Mouse (Mus musculus) left cerebral cortex, postnatal 25 days (tissue): ENCODE data around the gene Tns2. TPM values are rescaled to one million over a fixed set of nuclear protein-coding genes. Genes with fewer than 3 reads are reported as not detected.
"Not testable (repeated sequence)": the region's sequence is repeated elsewhere in the genome, so short reads cannot be mapped to it uniquely, and the experiment has no call there.

ENCODE experiments used
- DNase-seq, 2 experiments: peaks; one replicate each; pipeline ENCODE4 v3.0.0; 2022; ENCODE audit warnings: low spot score in 2 of 2, mixed read lengths in 1 of 2
- intact Hi-C: fragments of 180-260 bp; cut with DNase I; formaldehyde crosslinking; loops from one replicate; pipeline ENCODE4 v1.15.1; 2025
- total RNA-seq, 2 experiments: library from RNA; stranded (reverse); gene quantifications; 2 replicates each; pipeline ENCODE4 v1.2.3; 2021

The Tns2 gene
- total RNA-seq, 2 experiments from 2014 or later = 11.8 to 19.1 TPM

DNA sequence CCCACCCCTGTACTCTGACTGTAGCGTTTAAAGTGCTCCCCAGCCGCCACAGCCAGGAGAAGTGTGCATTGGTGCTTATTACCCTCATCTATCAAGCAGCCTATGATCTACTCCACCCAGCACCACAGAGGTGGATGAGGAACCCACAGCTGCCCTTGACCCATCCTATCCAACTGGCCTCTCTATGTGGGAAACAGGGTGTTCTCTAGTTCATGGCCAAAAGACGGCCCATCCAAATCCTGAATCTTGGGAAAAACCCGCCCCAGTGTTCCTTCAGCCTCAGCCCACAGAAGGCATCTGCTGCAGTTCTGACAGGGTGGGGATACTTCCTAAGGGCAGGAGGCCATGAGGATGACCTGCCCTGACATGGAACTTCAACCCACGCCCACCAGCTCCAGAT, 20.3 kb downstream of the Tns2 start:
- intact Hi-C loops = no loop called here
- DNase-seq = no peak

DNA sequence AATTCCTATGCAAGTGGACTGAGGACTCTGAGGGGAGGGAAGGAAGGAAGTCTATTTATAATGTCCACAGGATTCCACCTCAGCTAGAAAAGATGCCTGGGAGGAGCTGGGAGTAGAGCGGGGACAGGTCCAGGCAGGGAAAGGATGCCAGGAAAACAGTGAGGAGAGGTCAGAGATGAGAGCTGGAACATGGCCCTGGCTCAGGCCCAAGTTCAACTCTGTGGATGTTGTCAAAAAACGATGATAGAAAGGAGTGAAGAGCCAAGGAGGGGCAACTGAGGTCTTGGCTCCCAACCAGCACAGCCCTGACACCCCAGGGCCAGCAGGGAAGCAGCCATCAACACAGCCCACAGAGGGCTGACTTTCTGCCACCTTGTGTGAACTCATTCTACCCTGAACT, 26.1 kb downstream of the Tns2 start:
- intact Hi-C loops = no loop called here
- no peak for DNase-seq

DNA sequence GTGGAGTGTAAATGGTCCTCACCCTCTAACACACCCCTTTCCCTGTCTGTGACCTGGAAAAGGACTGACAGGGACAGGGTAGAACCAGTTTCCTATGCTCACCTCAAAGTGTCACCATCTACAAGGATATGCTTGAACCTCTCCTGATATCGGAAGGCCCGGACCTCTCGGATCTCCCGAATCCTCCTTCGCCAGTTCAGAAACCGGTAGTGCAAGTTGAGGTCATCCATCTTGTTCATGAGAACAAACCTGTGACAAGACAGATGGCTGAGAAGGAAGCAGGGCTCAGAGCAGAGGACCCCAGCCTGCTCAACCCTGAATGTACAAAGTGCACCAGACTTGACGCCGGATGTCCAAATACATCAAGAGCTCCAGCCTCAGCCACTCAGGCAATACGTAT, 33.1 kb downstream of the Tns2 start:
- intact Hi-C loops = no loop called here
- DNase-seq = no peak

DNA sequence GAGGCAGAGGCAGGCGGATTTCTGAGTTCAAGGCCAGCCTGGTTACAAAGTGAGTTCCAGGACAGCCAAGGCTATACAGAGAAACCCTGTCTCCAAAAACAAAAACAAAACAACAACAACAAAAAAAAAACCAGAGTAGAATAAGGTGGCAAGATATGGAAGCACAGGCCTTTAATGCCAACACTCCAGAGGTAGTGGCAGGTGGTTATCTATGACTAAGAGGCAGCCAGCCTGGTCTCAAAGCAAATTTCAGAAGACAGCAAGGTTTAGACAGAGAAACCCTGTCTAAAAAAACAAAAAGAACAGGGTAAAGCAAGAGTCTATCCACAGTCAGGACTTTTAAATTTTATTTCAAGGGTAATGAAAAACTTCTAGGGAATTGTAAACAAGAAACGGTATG, 34.5 kb downstream of the Tns2 start:
- no peak for DNase-seq
- intact Hi-C loops = no loop called here

DNA sequence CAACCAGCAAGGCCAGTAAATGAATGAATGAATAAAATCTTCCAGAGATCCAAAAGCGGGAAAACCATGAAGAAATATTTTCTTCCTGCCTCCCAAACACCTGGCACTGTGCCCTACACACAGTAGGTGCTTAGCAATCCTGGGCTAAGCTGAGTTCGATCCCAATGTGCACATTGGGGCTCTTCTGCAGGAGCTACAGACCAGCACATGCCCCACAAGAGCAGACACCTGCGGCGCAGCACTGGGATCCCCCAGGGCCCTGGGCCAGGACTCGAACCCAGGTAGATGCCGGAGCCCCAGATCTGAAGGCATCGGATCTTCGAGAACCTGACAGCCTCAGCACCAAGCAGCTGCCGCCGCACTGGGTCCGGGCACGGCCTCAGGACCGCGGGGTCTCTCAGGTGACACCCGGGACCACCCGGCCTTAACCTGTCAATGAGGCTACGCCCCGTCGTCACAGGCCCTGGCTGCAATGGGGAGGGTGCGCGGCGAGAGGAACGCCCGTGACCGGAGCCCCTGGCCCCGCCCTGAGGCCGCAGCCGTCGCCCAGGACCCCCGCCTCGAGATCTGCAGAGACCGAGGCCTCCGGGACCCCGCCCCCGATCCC, 35.4 kb downstream of the Tns2 start:
- intact Hi-C loops = no loop called here
- no peak for DNase-seq

DNA sequence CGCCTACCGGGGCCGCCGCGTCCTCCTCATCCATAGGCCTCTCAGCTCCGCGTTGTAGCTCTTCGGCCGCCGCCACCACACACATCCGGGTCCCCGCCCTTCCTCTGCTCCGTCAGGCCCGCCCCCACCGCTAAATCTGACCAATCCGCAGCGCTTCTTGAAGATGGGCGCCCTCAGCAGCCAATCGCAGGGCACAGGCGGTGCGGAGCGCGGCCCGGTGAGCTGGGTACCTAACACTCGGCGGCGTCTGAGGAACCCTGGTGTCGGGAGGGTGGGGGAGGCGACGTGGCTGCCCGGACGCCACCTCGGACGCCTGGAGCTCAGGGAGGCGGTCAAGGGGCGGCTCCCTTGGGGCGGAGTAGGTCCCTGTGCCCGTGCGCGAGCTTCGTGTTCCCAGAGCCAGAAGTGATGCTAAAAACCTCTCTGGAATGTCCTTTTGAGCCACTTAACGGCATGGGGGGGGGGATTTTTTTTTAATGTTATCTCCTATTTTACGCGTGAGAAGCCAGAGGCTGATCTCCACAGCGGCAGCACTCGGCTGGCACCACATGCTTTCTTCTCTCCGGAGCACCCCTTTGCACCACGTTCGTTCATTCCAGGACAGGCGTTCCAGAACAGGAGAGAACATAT, 36.0 kb downstream of the Tns2 start, which contains the start of gene Spryd3:
Gene Spryd3, minus strand, starts transcription at position 106 of the 630 bp plus-strand sequence.
- intact Hi-C loops = no loop called here
- peak; percentile 99 for DNase-seq

DNA sequence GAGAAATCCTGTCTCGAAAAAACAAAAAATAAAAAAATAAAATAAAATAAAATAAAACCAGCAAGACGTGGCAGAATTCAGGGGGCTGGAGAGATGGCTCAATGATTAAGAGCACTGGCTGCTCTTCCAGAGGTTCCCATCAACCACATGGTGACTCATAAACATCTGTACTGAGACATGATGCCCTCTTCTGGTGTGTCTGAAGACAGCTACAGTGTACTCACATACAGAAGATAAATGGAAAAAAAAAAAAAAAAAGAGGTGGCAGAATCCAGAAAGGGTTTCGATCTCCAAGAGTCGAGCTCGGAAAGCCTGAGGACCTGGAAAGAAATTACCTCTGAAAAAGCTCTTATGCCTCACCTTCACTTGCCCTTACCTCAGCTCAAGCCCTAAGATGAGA, 40.9 kb downstream of the Tns2 start:
- DNase-seq = no peak
- intact Hi-C loops = no loop called here

DNA sequence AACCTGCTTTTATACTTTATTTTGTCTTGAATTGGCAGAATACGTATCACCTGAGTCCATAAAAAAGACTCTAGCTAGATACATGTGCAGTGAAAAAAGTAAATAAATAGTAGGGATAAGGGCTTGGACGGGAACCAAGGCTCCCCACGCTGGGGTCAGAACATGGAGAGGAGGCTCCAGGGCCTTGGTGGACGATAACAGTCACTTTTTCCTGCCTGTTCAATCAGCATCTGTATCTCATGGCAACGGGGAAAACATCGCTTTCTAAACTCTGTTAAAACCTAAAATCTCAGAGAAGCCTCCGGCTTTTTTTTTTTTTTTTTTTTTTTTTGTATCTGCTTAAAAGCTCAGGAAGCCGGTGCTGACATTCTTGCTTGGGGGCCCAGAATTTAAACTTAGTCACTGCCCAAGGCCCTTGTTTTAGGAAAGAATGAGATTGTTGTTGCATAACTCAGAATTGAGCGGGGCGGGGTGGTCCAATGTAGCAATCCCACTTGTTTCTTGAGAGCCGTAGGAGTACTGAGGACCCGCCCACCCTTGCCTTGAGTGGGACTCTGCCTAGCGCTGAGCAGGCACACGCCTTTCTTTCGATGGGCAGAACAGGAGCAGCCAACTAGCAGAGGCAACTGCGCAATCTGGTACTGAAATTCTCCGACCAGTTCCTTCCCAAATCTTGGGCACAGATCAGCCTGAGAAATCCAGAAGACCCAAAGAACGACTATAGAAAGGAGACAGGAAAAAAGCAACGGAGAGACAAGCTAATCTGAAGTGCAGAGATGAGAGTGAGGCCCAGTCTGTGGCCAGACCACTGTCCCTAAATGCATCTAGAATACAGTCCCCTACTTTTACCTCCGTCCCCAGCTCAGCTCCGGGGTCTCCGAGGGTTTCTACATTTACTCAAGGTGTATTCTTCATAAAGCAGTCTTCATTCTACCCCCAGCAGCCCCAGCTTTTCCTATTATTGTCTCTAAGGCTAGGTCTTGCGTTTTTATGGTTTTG, 43.0 kb downstream of the Tns2 start:
- intact Hi-C loops = no loop called here
- DNase-seq = peak; percentile 36 to 70

DNA sequence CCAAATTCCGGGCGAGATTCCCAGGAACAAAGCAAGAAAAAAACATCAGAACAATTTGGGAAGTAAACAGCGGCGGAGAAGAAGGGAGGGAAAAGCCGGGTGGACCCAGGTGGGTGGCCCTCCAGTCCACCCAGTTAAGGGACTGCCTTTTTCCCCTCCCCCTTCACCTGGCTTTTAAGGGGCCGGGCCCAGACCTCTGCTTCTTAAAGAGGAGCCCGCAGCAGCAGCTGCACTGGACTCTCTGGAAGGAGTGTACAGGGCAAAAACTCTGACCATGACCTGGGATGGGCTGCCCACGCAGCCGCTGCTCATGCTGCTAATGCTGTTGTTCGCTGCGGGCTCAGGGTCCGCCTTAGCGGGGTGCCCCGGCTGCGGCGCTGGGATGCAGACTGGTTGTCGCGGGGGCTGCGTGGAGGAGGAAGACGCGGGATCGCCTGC, 44.1 kb downstream of the Tns2 start, which contains the start of gene Igfbp6:
Gene Igfbp6, plus strand, starts transcription at position 89 of the 438 bp plus-strand sequence.
- intact Hi-C loops = no loop called here
- DNase-seq = peak; percentile 14 to 31

DNA sequence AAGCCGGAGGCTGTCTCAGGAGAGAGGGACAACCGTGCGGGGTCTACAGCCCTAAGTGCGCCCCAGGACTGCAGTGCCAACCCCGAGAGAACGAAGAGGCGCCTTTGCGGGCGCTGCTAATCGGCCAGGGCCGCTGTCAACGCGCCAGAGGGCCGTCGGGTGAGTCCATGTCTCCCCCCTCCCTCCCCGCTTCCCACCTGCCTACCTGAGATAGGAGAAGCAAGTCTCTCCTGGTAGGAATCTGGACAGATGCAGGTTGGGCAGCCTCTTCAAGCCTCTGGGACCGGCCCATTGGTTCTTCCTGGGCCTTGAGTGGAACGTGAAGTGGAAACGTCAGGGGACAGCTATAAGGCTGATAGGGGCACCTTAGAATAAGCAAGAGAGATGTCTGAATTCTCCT, 44.5 kb downstream of the Tns2 start:
- DNase-seq = no peak
- intact Hi-C loops = loop anchor here (5.0 kb wide), 2 partner anchors 37 to 58 kb away; partner anchors contain the start of genes Csad and Zfp740

DNA sequence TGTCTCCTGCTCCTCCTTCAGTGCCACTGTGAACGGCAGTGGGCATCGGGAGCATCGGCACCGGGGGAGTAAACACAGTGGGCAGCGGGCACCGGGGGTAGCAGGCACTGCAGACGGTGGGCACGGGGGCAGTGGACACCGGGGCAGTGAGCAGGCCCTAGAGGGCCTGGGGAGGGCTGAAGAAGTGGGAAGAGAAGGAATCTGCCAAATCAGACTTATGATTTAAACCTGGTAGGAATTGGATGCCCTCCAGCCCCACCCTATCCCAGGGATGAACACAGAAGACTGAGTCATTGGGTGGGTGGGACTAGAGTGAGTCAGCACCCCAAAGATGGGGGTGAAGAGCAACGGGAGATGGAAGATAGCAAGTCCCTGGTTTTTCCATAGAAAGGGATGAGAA, 45.1 kb downstream of the Tns2 start:
- DNase-seq = peak; percentile 31 to 89
- intact Hi-C loops = loop anchor here (5.0 kb wide), 2 partner anchors 38 to 57 kb away; partner anchors contain the start of genes Csad and Zfp740

DNA sequence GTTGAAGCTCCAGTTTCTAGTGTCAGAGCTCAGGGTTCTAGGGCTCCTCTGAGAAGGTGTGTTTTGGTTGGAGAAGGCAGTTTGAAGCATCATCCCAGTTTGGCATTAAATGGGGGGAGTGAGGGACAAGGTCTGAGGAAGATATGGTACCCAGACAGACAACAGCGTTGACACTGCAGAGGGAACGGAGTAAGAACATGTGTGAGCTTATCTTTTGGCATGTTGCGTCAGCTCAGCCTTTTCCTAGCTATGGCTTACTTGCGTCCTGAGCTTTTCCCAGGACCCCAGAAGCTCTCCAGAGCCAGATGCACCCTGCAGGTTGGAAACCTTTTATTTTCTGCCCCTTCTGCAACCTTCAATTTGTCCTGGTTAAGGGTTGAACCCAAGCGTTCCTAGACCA, 45.9 kb downstream of the Tns2 start:
- no peak for DNase-seq
- intact Hi-C loops = loop anchor here (5.0 kb wide), 2 partner anchors 39 to 56 kb away; partner anchors contain the start of genes Csad and Zfp740

DNA sequence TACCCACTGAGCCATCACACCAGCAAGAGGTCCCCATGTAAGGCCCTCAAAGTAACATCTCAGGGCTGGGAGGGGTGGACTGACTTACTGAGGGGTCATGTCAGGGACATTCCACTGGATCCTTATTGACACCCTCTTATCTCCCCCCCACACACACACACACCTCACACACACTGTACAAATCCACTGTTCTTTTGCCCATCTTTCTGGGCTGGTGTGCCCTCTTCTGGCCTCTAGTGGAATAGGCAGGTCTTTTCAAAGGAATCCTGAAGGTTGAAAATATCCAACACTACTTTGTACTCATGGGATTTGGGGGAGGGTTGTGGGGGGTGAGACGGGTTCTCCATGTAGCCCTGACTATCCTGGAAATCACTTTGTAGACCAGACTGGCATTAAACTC, 46.7 kb downstream of the Tns2 start:
- DNase-seq = peak; percentile 38 to 41
- intact Hi-C loops = loop anchor here (5.0 kb wide), 2 partner anchors 40 to 55 kb away; partner anchors contain the start of genes Csad and Zfp740

DNA sequence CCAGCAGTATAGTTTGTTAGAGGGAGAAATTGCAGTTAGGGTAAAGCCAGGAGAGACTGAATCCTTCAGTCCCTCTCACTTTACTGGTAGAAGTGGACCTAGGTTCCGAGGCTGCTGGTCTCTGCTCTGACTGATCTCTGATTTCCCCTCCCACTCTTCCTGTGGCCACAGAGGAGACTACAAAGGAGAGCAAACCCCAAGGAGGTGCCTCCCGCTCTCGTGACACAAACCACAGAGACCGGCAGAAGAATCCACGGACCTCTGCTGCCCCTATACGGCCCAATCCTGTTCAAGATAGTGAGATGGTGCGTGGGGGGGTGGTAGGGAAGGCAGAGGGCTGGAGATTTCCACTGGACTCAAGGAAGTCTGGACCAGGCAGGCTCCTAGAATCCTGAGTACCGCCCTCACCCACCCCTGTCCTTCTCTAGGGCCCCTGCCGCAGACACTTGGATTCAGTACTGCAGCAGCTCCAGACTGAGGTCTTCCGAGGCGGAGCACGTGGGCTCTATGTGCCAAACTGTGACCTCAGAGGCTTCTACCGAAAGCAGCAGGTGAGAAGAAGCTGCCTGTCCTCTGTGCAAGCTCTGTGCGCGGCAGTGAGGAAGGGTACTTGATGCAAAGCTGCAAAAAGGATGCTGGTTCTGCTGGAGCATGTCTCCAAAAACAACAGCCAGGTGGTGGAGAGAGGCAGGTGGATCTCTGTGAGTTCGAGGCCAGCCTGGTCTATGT, 47.6 kb downstream of the Tns2 start:
- intact Hi-C loops = loop anchor here (5.0 kb wide), 2 partner anchors 41 to 54 kb away; partner anchors contain the start of genes Csad and Zfp740
- DNase-seq = no peak

DNA sequence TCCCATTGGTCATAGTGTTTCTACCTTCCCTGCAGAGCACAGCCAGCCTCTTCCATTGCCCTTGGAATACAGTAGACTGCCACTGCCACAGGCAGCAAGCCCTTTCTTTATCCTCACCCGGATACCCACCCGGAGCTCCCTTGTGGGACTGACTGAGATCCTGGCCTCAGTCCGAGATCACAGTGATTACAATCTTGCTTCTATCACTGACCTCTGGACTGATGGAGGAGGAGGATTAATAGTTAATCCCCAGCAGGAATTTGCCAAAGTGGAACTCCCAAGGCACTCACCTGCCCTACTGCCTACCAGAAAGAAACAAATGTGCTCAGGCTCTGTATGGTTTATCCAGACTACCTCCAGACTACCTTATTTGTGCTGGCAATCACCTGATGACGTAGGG, 49.3 kb downstream of the Tns2 start:
- no peak for DNase-seq

DNA sequence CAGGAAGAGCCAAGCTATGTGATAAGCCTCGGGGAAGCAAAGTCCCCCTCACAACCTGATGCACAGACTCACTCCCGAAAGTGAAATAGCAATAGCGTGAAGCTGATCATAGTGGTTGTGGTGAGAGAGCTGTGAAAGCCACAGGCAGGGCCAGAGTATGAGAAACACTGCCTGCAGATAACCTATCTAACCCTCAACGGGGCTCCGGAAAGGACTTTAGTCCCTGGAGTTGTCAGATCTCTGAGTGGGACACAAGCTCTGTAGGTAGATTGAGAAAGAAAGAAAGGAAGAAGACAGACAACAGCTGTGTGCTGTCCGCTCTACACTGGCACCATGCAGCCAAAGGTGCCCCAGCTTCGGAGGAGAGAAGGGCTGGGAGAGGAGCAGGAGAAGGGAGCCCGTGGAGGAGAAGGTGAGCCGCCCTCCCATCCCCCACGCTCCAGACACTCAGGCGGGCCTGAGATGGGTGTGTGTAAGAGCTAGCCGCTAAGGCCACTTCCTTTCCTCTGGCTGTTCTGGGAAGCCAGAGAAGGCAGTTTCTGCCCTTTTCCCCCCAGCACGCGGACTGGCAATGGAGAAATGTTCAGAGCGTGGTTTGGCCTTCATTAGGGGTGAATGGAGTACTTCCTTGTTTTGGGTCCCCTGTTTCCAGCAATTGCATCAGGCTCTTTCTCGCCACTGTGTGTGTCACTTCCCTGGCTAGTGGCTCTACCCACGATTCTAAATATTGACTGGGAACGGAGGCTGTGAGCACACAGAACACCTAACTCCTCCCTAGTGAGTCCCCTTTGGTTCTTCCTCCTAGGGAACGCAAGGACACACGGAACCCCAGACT, 50.3 kb downstream of the Tns2 start, which contains the start of gene Soat2:
Gene Soat2, plus strand, starts transcription at position 226 of the 835 bp plus-strand sequence.
- intact Hi-C loops = no loop called here
- DNase-seq = no peak

More for the DNA sequence above, 49.3 kb downstream of the Tns2 start:
- intact Hi-C loops = loop anchor here (5.0 kb wide), 2 partner anchors 42 to 53 kb away; partner anchors contain the start of genes Csad and Zfp740

DNA sequence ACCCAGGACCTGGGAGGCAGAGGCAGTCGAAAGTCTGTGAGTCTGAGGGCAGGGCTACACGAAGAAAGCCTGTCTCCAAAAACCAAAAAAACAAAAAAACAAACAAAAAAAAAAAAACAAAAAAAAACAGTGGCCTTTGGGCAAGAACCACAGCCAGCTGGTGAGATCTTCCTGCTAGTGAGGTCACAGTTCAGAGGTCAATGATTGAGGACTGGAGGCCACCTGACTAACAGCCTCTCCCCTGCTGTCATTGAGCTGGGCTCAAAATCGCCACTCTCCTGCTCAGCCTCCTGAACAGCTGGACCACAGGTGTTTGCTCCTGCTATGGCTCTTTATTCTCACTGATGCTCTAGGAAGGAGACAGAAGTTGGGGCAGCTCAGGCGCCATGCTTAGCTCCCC, 52.4 kb downstream of the Tns2 start:
- intact Hi-C loops = no loop called here
- DNase-seq = no peak

DNA sequence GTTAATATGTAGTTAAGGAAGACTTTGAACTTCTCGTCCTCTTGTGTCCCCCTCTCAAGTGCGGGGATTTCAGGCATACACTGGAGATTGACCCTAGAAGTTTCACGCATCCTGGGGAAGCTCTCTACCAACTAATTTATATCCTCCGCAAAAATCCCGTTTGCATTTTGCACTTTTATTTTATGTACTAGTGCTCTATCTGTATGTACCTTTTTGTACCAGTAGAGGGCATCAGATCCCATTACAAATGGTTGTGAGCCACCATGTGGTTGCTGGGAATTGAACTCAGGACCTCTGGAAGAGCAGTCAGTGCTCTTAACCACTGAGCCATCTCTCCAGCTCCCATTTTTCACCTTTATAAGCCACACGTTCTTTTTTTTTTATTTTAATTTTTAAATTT, 54.8 kb downstream of the Tns2 start:
- intact Hi-C loops, DNase-seq: not testable (repeated sequence)
